Mouse (Mus musculus) inflammation-experienced regulatory T-cells, adult 6 months (primary cell): ENCODE measurements around the gene Gm1993. TPM values are rescaled to one million over a fixed set of nuclear protein-coding genes. Genes with fewer than 3 reads are reported as not detected.
"Not testable (repeated sequence)": the region's sequence is repeated elsewhere in the genome, so short reads cannot be mapped to it uniquely, and the experiment has no call there.

Experiments used
- ATAC-seq: one replicate; pipeline ENCODE4 v1.8.0; 2017
- polyA plus RNA-seq, 3 experiments: library from polyadenylated mRNA; unstranded; fragments of 100-300 nt; shearing (Covaris generic); gene quantifications; one replicate each; pipeline ENCODE4 v1.2.1; 2017

Gene Gm1993
- polyA plus RNA-seq = not detected

DNA sequence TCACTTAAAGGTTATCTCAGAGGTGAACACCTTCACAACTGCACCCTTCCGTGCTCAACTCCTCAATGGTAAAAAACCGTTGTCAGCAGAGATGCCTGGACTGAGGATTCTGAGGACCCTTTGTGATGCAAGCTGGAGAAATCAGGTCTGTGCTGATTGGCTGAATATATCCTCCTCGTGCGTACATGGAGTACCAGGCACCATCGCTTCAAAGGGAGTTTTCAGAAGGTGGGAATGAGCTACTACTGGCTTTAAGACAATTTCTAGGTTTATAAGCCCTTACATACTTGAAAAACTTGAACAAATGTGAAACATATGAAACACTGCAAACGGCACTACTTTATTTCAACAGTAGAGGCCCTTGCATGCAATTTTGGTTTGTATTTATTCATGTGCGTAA lies at the start of gene Gm1993:
Gene Gm1993, minus strand, starts transcription at position 101 of the 400 bp plus-strand sequence.
- not testable (repeated sequence) for ATAC-seq
